Mouse (Mus musculus): ENCODE measurements around the gene Ncoa3.
"Not testable (repeated sequence)": the region's sequence is repeated elsewhere in the genome, so short reads cannot be mapped to it uniquely, and the experiment has no call there.

Ncoa3 gene

GRCm38 (mm10) chr2:165992270-165993172, at the start of gene Ncoa3:
Gene Ncoa3 (plus strand): TSS chr2:165992636.
- peak; percentile 85 to 89 for DNase-seq (ENCODE audit: low spot score in 2 of 2)

GRCm38 (mm10) chr2:165943113-165943512, 49.3 kb upstream of the Ncoa3 start:
- DNase-seq (ENCODE audit: low spot score in 2 of 2): no peak

DNA sequence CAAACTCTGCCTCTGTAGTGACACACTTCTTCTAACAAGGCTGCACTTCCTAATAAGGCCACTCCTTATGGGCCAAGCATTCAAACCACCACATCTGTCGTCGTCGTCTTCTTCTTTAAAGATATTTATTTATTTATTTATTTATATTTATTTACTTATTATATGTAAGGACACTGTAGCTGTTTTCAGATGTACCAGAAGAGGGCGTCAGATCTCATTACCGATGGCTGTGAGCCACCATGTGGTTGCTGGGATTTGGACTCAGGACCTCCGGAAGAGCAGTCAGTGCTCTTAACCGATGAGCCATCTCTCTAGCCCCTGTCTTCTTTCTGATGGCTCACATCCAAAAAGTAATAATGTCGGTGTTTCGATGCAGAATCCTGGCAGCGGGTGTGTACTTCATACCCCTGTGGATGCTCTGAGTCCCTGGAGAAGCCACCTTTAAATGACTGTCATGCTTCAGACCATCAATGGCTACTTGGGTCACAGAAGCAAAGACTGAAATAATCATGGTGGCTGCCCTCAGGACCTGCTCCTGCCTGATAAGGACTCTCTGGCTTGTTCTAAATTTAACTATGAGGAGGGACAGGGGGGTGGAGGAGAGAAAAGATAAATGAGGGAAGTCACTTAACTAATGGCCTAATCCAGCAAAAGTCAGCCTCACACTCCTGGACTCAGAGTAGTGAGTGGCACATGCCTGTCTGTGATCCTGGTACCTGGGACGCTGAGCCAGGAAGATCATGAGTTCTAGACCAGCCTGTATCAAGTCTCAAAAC, 47.7 kb upstream of the Ncoa3 start:
- DNase-seq (ENCODE audit: low spot score in 2 of 2): no peak

- no peak for DNase-seq (ENCODE audit: low spot score in 2 of 2)
These were observed 46.3 kb upstream of the Ncoa3 start for GRCm38 (mm10) chr2:165946046-165946564.

- DNase-seq (ENCODE audit: low spot score in 2 of 2): no peak
These were observed 44.4 kb upstream of the Ncoa3 start for GRCm38 (mm10) chr2:165948007-165948406.

DNA sequence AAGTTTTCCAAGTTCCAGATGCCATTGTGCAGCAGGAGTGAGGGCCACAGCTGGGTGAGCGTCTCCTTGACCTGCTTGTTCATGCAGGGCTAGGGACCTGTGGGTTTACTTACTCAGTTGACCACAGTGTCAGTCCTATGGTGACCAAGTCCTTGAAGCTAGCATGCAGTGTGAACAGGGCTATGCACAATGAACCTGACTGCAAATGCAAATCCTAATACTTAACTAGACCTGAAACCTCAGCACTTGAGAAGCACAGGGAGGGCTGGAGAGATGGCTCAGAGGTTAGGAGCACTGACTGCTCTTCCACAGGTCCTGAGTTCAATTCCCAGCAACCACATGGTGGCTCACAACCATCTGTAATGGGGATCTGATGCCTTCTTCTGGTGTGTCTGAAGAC, 43.7 kb upstream of the Ncoa3 start:
- not testable (repeated sequence) for DNase-seq (ENCODE audit: low spot score in 2 of 2)

- DNase-seq (ENCODE audit: low spot score in 2 of 2): no peak
These were observed 42.7 kb upstream of the Ncoa3 start for GRCm38 (mm10) chr2:165949719-165950118.

GRCm38 (mm10) chr2:165951432-165952068, 40.9 kb upstream of the Ncoa3 start:
- no peak for DNase-seq (ENCODE audit: low spot score in 2 of 2)

DNA sequence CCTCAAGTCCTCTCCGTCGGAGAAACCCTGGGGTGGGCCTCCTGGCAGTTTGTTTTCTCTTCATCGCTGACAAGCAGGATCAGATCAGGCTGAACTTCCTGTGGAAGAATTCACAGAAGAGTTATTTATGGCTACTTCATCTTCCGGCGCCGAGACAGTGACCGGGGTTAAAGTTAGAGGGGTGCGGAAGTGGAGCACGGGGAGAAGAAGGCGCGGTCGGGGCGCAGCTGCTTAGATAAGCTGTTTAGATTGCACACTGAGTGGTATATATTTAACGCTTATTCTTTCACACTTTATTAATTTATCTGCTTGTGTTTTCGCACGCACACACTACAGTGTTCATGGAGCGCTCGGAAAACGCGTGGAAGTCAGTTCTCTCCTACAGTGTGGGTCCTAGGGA, 37.6 kb upstream of the Ncoa3 start:
- DNase-seq (ENCODE audit: low spot score in 2 of 2): peak; percentile 72 to 86

DNA sequence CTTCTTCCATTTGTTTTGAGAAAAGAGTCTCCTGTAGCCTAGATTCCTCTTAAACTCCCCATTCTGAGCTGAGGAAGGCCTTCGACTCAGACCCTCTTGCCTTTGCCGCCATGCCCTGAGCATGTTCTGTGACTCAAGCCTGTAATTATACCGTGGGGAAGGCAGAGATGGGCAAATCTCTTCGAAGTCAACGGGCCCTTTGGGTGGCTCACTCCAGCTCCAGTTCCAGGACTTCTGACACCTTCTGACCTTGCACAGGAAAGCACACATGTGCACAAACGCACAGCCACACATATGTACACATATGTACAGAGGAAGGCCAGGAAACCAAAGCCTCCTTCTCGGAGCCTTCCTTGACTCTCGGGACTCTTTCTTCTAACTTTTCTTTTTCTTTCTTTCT, 37.0 kb upstream of the Ncoa3 start:
- no peak for DNase-seq (ENCODE audit: low spot score in 2 of 2)

GRCm38 (mm10) chr2:165956096-165956740, 36.2 kb upstream of the Ncoa3 start:
- no peak for DNase-seq (ENCODE audit: low spot score in 2 of 2)

DNA sequence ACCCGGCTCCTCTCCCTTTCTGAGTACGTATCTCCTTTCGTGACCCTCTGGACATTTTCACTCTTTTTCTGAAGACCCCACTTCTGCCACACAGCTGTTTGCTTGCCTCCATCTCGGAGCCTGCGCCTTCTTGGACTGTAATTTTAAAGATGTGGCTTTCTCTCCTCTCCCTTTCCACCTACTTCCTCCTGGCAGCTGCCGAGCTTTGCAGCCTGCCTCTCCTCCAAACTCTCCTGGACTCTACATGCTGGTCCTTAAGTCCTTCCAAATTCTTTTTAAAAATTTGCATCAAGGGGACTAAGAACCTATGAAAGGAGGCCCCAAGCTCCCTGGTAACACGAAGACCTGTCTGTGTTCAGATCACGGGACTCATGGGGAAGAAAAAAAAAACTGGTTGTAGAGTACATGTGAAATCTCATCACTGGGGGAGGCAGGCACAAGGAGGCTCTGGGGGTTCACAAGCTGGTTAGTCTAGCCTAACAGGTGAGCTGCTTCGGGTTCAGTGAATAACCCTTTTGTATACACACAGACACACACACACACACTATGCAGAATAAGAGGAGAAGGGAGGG, 35.1 kb upstream of the Ncoa3 start:
- no peak for DNase-seq (ENCODE audit: low spot score in 2 of 2)

GRCm38 (mm10) chr2:165958556-165958955, 33.9 kb upstream of the Ncoa3 start:
- DNase-seq (ENCODE audit: low spot score in 2 of 2): no peak

DNA sequence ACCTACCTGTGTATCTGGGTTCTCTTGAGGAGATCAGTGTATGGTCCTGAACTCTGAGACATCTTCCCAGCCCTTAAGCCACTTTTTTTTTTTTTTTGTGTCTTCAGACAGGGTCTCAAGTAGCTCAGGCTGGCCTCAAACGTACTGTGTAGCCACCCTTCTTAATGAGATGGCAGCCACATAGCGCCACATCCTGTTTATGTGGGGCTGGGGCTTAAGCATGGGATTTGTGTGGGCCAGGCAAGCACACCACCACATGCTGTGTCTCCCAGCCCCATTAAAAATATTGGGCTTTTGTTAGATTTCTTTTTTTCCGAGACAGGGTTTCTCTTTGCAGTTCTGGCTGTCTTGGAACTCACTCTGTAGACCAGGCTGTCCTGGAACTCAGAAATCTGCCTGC, 31.7 kb upstream of the Ncoa3 start:
- DNase-seq (ENCODE audit: low spot score in 2 of 2): no peak

GRCm38 (mm10) chr2:165962824-165963223, 29.6 kb upstream of the Ncoa3 start:
- DNase-seq (ENCODE audit: low spot score in 2 of 2): no peak

- DNase-seq (ENCODE audit: low spot score in 2 of 2): no peak
These were observed 28.3 kb upstream of the Ncoa3 start for GRCm38 (mm10) chr2:165964121-165964520.

- DNase-seq (ENCODE audit: low spot score in 2 of 2): no peak
These were observed 25.4 kb upstream of the Ncoa3 start for GRCm38 (mm10) chr2:165967076-165967475.

DNA sequence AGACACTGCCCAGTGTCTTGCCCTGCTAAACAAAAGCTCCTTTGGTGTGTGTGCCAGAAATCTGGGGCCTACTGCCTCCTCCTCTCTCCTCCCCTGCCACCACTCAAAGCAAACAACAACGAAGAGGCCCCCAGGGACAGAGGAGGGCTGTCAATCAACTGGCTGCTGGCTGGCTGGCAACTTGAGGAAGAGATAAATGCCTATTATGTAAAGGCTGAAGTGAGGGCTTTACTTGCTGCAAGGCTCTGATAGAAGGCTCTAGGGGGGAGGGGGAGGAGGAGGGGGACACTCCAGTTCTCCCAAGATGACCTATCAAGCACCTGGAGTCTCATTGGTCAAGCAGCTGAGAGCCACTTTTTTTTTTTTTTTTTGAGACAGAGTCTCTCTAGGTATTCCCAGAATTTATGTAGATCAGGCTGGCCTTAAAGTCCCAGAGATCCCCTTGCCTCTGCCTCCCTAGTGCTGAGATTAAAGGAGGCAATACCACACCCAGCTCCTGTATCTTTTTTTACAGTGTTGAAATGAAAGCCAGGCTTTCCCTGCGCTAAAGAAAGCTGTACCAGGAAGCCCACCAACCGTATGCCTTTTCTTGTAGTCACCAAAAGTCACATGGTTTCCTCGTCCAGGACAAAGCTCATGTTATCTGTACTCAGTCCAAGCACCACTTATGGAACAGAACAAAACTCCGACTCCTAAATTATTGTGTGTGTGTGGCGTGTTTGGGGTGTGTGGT, 24.4 kb upstream of the Ncoa3 start:
- no peak for DNase-seq (ENCODE audit: low spot score in 2 of 2)

GRCm38 (mm10) chr2:165968876-165969275, 23.6 kb upstream of the Ncoa3 start:
- DNase-seq (ENCODE audit: low spot score in 2 of 2): peak; percentile 84 to 85

DNA sequence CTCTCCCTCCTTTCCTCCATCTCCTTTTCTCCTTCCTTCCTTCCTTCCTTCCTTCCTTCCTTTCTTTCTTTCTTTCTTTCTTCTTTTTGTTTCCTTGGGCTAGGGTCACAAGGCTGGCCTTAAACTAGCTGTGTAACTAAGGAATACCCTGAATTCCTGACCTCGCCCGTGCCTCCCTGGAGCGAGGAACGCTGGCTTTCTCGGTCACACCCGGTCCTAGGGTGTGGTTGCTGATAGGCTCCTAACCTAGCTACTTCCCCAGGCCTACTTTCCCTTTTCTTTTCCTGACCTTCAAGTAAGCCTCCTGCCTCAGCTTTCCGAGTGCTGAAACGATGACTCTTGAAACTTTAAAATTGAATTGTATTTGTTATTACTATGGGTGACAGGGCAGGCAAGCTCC, 23.0 kb upstream of the Ncoa3 start:
- DNase-seq (ENCODE audit: low spot score in 2 of 2): no peak

- DNase-seq (ENCODE audit: low spot score in 2 of 2): no peak
These were observed 22.5 kb upstream of the Ncoa3 start for GRCm38 (mm10) chr2:165969961-165970360.
